Mouse (Mus musculus): ENCODE measurements around the gene Zfp385a. TPM values are rescaled to one million over a fixed set of nuclear protein-coding genes. Genes with fewer than 3 reads are reported as not detected.

Gene Zfp385a
- 20.5 and 23.0 TPM in 2 replicates for total RNA-seq (2023)

GRCm38 (mm10) chr15:103339961-103340337 is at the start of gene Zfp385a:
Gene Zfp385a, minus strand, starts transcription at chr15:103340093.

GRCm38 (mm10) chr15:103366376-103367149 is 26.7 kb upstream of the Zfp385a start, which contains the start of gene Itga5:
Gene Itga5, minus strand, starts transcription at chr15:103366763.

GRCm38 (mm10) chr15:103310365-103310910 is 29.5 kb downstream of the Zfp385a start, which contains the start of gene Gpr84:
Gene Gpr84, minus strand, starts transcription at chr15:103310612.

GRCm38 (mm10) chr15:103272419-103273279 is 67.2 kb downstream of the Zfp385a start, which contains the start of gene Copz1:
Gene Copz1, plus strand, starts transcription at chr15:103272714.

Other genes with a start within 250 kb of the Zfp385a start
- 1.4 and 2.9 TPM in 2 replicates for gene Smug1, start 173.0 kb downstream of the Zfp385a start, total RNA-seq (2023)
- 25.3 and 26.7 TPM in 2 replicates for gene Cbx5, start 100.3 kb downstream of the Zfp385a start, total RNA-seq (2023)
- gene Hnrnpa1, start 99.7 kb downstream of the Zfp385a start, total RNA-seq (2023), result 191 and 223 TPM in 2 replicates
- 222 and 245 TPM in 2 replicates for gene Nfe2, start 81.7 kb downstream of the Zfp385a start, total RNA-seq (2023)
- gene Copz1, start 67.4 kb downstream of the Zfp385a start, total RNA-seq (2023), result 106 and 123 TPM in 2 replicates
- 20.9 and 24.6 TPM in 2 replicates for gene Gpr84, start 29.5 kb downstream of the Zfp385a start, total RNA-seq (2023)
- 35.2 and 40.3 TPM in 2 replicates for gene Itga5, start 26.7 kb upstream of the Zfp385a start, total RNA-seq (2023)
- 1.1 TPM in 2 replicates for gene Gtsf1, start 90.4 kb upstream of the Zfp385a start, total RNA-seq (2023)
- gene Gtsf2, start 108.4 kb upstream of the Zfp385a start, total RNA-seq (2023), result not detected in 2 replicates
- gene Nckap1l, start 113.7 kb upstream of the Zfp385a start, total RNA-seq (2023), result 305 and 385 TPM in 2 replicates
- 78.7 and 129 TPM in 2 replicates for gene Pde1b, start 162.9 kb upstream of the Zfp385a start, total RNA-seq (2023)
- not detected in 2 replicates for gene Ppp1r1a, start 197.9 kb upstream of the Zfp385a start, total RNA-seq (2023)
- gene Glycam1, start 225.0 kb upstream of the Zfp385a start, total RNA-seq (2023), result not detected in 2 replicates